Mouse (Mus musculus) stomach, embryonic 14.5 days (tissue): ENCODE results near the gene Atoh1. TPM values are rescaled to one million over a fixed set of nuclear protein-coding genes. Genes with fewer than 3 reads are reported as not detected.

Experiments used
- ATAC-seq: fragments of 200-750 bp; cut with Nextera tagmentation; 2 replicates; pipeline ENCODE4 v1.8.0; 2017; ENCODE audit warnings: low read depth, moderate TSS enrichment; ENCODE audit not compliant: insufficient number of reproducible peaks, insufficient read depth, low FRiP score
- H3K27ac ChIP-seq: fragments of 300-500 bp; sonication (generic); 2 replicates; pipeline ENCODE4 v1.5.1; 2014; ENCODE audit warnings: mild to moderate bottlenecking, low read length, moderate library complexity, mixed read lengths
- H3K27me3 ChIP-seq: fragments of 300-500 bp; sonication (generic); 2 replicates; pipeline ENCODE4 v1.6.1; 2014; ENCODE audit warnings: low read length, control low read depth, mixed read lengths; ENCODE audit not compliant: control insufficient read depth, insufficient read depth
- H3K36me3 ChIP-seq: fragments of 300-500 bp; sonication (generic); 2 replicates; pipeline ENCODE4 v1.6.1; 2014; ENCODE audit warnings: mild to moderate bottlenecking, control low read depth, low read length, moderate library complexity, mixed read lengths; ENCODE audit not compliant: control insufficient read depth, insufficient read depth
- H3K4me1 ChIP-seq: fragments of 300-500 bp; sonication (generic); 2 replicates; pipeline ENCODE4 v1.6.1; 2014; ENCODE audit warnings: low read length, control low read depth, mixed read lengths; ENCODE audit not compliant: control insufficient read depth, insufficient read depth
- H3K4me2 ChIP-seq: fragments of 300-500 bp; sonication (generic); replicated peaks from 2 replicates; pipeline ENCODE4 v1.6.1; 2014; ENCODE audit warnings: low read depth, low read length, control low read depth
- H3K4me3 ChIP-seq: fragments of 300-500 bp; sonication (generic); 2 replicates; pipeline ENCODE4 v1.5.1; 2014; ENCODE audit warnings: low read depth, low read length, control low read depth
- H3K9ac ChIP-seq: fragments of 300-500 bp; sonication (generic); replicated peaks from 2 replicates; pipeline ENCODE4 v1.6.1; 2014; ENCODE audit warnings: low read depth, mild to moderate bottlenecking, control low read depth, low read length, moderate library complexity, mixed read lengths
- H3K9me3 ChIP-seq: fragments of 300-500 bp; sonication (generic); 2 replicates; pipeline ENCODE4 v1.6.1; 2016; ENCODE audit warnings: low read depth, low read length, control low read depth; ENCODE audit not compliant: control insufficient read depth
- WGBS: fragments of 180-500 bp; shearing (Covaris S2); extraction: QIAGEN DNeasy Blood & Tissue Kit; methylation state at CpG from one replicate; pipeline ENCODE4 v1.1.7; 2014; 5-methylcytosine and 5-hydroxymethylcytosine counted together
- polyA plus RNA-seq: library from polyadenylated mRNA; unstranded; fragments of >200 nt; fragmentation: Nextera tagmentation; extraction: Ambion mirVana; gene quantifications from 2 replicates; pipeline ENCODE4 v1.2.1, GENCODE M21; 2014

Atoh1 gene
- polyA plus RNA-seq, 1 experiment from 2014 or later, result not detected

GRCm38 (mm10) chr6:64736317-64736716 is 7.4 kb downstream of the Atoh1 start:
- peaks cover 32% of the 10 kb centered on the region for H3K27me3 ChIP-seq
- WGBS, result 55% methylated on average over 4 of the region's 4 CpGs
- no peak for ATAC-seq

GRCm38 (mm10) chr6:64742915-64743489 is 14.1 kb downstream of the Atoh1 start:
- Histone ChIP-seq H3K27ac (no peak overlapping the region), H3K9ac (no peak overlapping the region), H3K36me3 (no peaks in the 10 kb centered on the region), H3K4me3 (no peak overlapping the region), H3K27me3 (no peaks in the 10 kb centered on the region), H3K4me2 (no peak overlapping the region), H3K4me1 (no peaks in the 10 kb centered on the region), H3K9me3 (no peaks in the 10 kb centered on the region)
- 55% methylated on average over 2 of the region's 2 CpGs for WGBS
- ATAC-seq, result no peak

More at GRCm38 (mm10) chr6:64736317-64736716, 7.4 kb downstream of the Atoh1 start:
- Histone ChIP-seq H3K4me1 (no peaks in the 10 kb centered on the region), H3K4me3 (no peak overlapping the region), H3K36me3 (no peaks in the 10 kb centered on the region), H3K27ac (no peak overlapping the region), H3K4me2 (no peak overlapping the region), H3K9me3 (no peaks in the 10 kb centered on the region; the same call in 1 of the 2 replicates), H3K9ac (no peak overlapping the region)

GRCm38 (mm10) chr6:64754515-64754914 is 25.6 kb downstream of the Atoh1 start:
- Histone ChIP-seq H3K27ac (no peak overlapping the region), H3K4me1 (no peaks in the 10 kb centered on the region), H3K9ac (no peak overlapping the region), H3K4me2 (no peak overlapping the region), H3K27me3 (no peaks in the 10 kb centered on the region), H3K9me3 (no peaks in the 10 kb centered on the region), H3K4me3 (no peak overlapping the region), H3K36me3 (no peaks in the 10 kb centered on the region)
- ATAC-seq, result no peak
- 58% methylated on average over 2 of the region's 2 CpGs for WGBS

GRCm38 (mm10) chr6:64763901-64764300 is 35.0 kb downstream of the Atoh1 start:
- WGBS, result 66% methylated on average over 8 of the region's 8 CpGs
- no peak overlapping the region for H3K9ac ChIP-seq
- no peaks in the 10 kb centered on the region for H3K9me3 ChIP-seq
- H3K36me3 ChIP-seq, result no peaks in the 10 kb centered on the region
- H3K4me1 ChIP-seq, result no peaks in the 10 kb centered on the region
- no peak overlapping the region for H3K4me2 ChIP-seq
- no peak overlapping the region for H3K4me3 ChIP-seq
- no peaks in the 10 kb centered on the region for H3K27me3 ChIP-seq
- H3K27ac ChIP-seq, result no peak overlapping the region
- no peak for ATAC-seq

GRCm38 (mm10) chr6:64773430-64773829 is 44.5 kb downstream of the Atoh1 start:
- no peak for ATAC-seq
- Histone ChIP-seq H3K9ac (no peak overlapping the region), H3K4me3 (no peak overlapping the region), H3K36me3 (no peaks in the 10 kb centered on the region), H3K4me1 (no peaks in the 10 kb centered on the region), H3K27me3 (no peaks in the 10 kb centered on the region), H3K27ac (no peak overlapping the region), H3K9me3 (no peaks in the 10 kb centered on the region), H3K4me2 (no peak overlapping the region)
- WGBS, result 19% methylated on average over 7 of the region's 7 CpGs
